Mouse (Mus musculus) neural tube, embryonic 10.5 days (tissue): ENCODE data around the gene Os9.

Source experiments
- DNase-seq: peaks from one replicate; pipeline ENCODE4 v3.0.0-alpha.2; 2017; ENCODE audit warnings: low spot score; ENCODE audit errors: extremely low spot score

The Os9 gene

GRCm38 (mm10) chr10:127119229-127119628 lies 1.7 kb downstream of the Os9 start:
- no peak for DNase-seq

GRCm38 (mm10) chr10:127118470-127118869 lies 2.5 kb downstream of the Os9 start:
- DNase-seq: no peak

GRCm38 (mm10) chr10:127115068-127115467 lies 5.9 kb downstream of the Os9 start:
- DNase-seq: no peak

- no peak for DNase-seq
Observed at GRCm38 (mm10) chr10:127114408-127114807, 6.5 kb downstream of the Os9 start.

GRCm38 (mm10) chr10:127111001-127111887 lies 9.7 kb downstream of the Os9 start:
- no peak for DNase-seq

- no peak for DNase-seq
Observed at GRCm38 (mm10) chr10:127108262-127108583, 12.7 kb downstream of the Os9 start.

- no peak for DNase-seq
Observed at GRCm38 (mm10) chr10:127107563-127108261, 13.2 kb downstream of the Os9 start.

- no peak for DNase-seq
Observed at GRCm38 (mm10) chr10:127103631-127104030, 17.3 kb downstream of the Os9 start.

- DNase-seq: no peak
Observed at GRCm38 (mm10) chr10:127101151-127101550, 19.8 kb downstream of the Os9 start.

- no peak for DNase-seq
Observed at GRCm38 (mm10) chr10:127100414-127100813, 20.5 kb downstream of the Os9 start.

GRCm38 (mm10) chr10:127099868-127100267 lies 21.1 kb downstream of the Os9 start:
- no peak for DNase-seq

- no peak for DNase-seq
Observed at GRCm38 (mm10) chr10:127099191-127099590, 21.7 kb downstream of the Os9 start.

- DNase-seq: no peak
Observed at GRCm38 (mm10) chr10:127098514-127098913, 22.4 kb downstream of the Os9 start.

GRCm38 (mm10) chr10:127094382-127094802 lies 26.5 kb downstream of the Os9 start:
- DNase-seq: no peak

GRCm38 (mm10) chr10:127092742-127093141 lies 28.2 kb downstream of the Os9 start:
- DNase-seq: no peak

GRCm38 (mm10) chr10:127091507-127092396 lies 29.2 kb downstream of the Os9 start:
- DNase-seq: no peak

GRCm38 (mm10) chr10:127090560-127091411 lies 30.1 kb downstream of the Os9 start:
- DNase-seq: peak; percentile 35

GRCm38 (mm10) chr10:127085633-127086032 lies 35.3 kb downstream of the Os9 start:
- DNase-seq: no peak

- DNase-seq: no peak
Observed at GRCm38 (mm10) chr10:127085052-127085451, 35.9 kb downstream of the Os9 start.

- DNase-seq: no peak
Observed at GRCm38 (mm10) chr10:127083915-127084306, 37.0 kb downstream of the Os9 start.
